Mouse (Mus musculus): ENCODE measurements at regions not wholly inside any gene's neighbourhood (a gene's known extent, or its start where the extent isn't known, plus 50 kb on each side); places are given as distances from the start of the nearest gene placed in this dataset.
"Not testable (repeated sequence)": the region's sequence is repeated elsewhere in the genome, so short reads cannot be mapped to it uniquely, and the experiment has no call there.

DNA sequence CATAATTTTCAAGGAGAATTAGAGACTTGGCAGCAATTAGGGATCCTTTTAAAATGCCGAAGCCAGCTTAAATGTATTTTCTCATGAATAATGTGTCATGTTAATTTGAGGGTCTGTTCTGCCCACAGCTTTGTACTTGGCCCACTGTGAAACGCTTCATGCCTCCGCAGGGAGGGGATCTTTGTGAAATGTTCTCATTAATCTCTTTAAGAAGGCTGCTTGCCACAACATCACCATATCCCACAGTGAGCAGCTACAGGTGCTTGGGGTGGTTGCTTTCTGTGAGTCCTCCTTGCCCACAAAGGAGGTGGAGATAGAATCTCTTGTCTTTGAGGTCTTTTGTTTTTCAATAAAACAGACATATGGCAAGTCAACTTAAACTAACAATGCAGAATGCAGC lies 159.3 kb upstream of the Got2 start:
- 70% methylated on average over 3 of the region's 3 CpGs for WGBS
- no peaks in the 10 kb centered on the region for H3K9me3 ChIP-seq (replicated peaks)
- no peaks in the 10 kb centered on the region for H3K27me3 ChIP-seq (replicated peaks)
- H3K4me1 ChIP-seq (replicated peaks): no peaks in the 10 kb centered on the region
- no peaks in the 10 kb centered on the region for H3K36me3 ChIP-seq
- no peak overlapping the region for H3K4me3 ChIP-seq
- H3K4me2 ChIP-seq: no peak overlapping the region
- no peak overlapping the region for H3K9ac ChIP-seq
- no peak overlapping the region for H3K27ac ChIP-seq (ENCODE audit: poor library complexity, severe bottlenecking)
- ATAC-seq (ENCODE audit: insufficient number of reproducible peaks, low FRiP score): no peak

DNA sequence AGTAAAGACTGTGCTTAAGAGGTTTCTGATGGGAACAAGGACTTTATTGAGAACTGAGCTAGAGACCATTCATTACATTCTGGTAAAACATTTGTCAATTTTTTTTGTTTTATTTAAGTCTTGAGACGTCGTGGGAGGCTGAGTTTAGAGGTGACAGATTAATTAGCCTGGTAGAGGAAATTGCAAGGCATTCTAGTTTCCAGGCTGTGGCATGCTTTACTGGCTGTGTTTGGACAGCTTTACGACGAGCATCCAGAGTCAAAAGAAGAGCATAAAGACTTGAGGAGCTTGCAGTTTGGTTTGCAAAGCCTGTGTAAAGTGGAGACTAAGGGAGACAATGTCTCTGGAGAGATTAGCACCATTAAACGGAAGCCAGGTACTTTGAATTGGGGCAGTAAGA lies 154.0 kb upstream of the Got2 start:
- H3K27ac ChIP-seq (ENCODE audit: poor library complexity, severe bottlenecking): no peak overlapping the region
- no peak for ATAC-seq (ENCODE audit: insufficient number of reproducible peaks, low FRiP score)
- no peak overlapping the region for H3K4me2 ChIP-seq
- H3K36me3 ChIP-seq: no peaks in the 10 kb centered on the region
- 67% methylated on average over 5 of the region's 5 CpGs for WGBS
- no peaks in the 10 kb centered on the region for H3K4me1 ChIP-seq (replicated peaks)
- H3K27me3 ChIP-seq (replicated peaks): no peaks in the 10 kb centered on the region
- H3K4me3 ChIP-seq: no peak overlapping the region
- H3K9ac ChIP-seq: no peak overlapping the region
- H3K9me3 ChIP-seq (replicated peaks): no peaks in the 10 kb centered on the region

DNA sequence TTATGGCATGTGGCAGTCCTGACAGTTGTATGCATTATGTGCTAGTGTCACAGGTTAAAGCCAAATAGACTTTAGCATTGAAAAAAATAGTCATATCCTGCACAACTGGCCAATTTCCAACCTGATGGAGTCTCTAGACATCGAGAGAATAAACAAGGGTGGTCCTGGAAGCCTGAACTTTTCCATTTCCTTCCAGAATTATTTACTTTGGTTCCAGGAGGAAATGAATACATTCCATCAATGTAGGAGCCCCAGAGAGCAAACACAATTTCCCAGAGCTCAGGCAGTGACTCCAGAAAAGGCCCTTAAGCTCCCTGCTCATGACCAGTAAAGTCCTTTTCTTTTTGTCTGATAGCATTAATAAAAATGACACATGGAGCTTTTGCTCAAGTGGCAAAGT lies 151.9 kb upstream of the Got2 start:
- H3K4me1 ChIP-seq (replicated peaks): no peaks in the 10 kb centered on the region
- H3K4me3 ChIP-seq: no peak overlapping the region
- H3K9me3 ChIP-seq (replicated peaks): no peaks in the 10 kb centered on the region
- H3K4me2 ChIP-seq: no peak overlapping the region
- peak overlapping the region; percentile 63; the same call in 1 of the 2 replicates for H3K27ac ChIP-seq (ENCODE audit: poor library complexity, severe bottlenecking)
- no peaks in the 10 kb centered on the region for H3K27me3 ChIP-seq (replicated peaks)
- ATAC-seq (ENCODE audit: insufficient number of reproducible peaks, low FRiP score): no peak; the same call in 1 of the 2 replicates
- 47% methylated on average over 1 of the region's 1 CpGs for WGBS
- H3K36me3 ChIP-seq: no peaks in the 10 kb centered on the region
- no peak overlapping the region for H3K9ac ChIP-seq

DNA sequence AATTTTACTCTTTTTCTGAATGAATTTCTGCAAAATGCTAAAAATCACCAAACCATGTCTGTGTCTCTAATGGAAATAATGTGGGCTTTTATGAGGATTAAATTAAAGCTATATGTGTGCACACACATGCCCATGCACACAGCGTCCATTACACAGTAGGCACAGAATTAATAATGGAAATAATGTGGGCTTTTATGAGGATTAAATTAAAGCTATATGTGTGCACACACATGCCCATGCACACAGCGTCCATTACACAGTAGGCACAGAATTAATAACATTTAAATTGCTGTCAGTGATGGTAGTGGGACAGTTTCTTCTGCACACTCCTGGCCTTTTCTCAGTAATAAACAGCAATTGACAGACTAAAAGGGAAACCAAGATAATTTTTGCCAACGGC lies 130.4 kb upstream of the Got2 start:
- not testable (repeated sequence) for H3K27me3 ChIP-seq (replicated peaks); H3K27ac ChIP-seq (ENCODE audit: poor library complexity, severe bottlenecking); H3K4me2 ChIP-seq; H3K36me3 ChIP-seq; H3K4me3 ChIP-seq; ATAC-seq (ENCODE audit: insufficient number of reproducible peaks, low FRiP score); H3K4me1 ChIP-seq (replicated peaks); H3K9ac ChIP-seq; H3K9me3 ChIP-seq (replicated peaks)
- WGBS: 86% methylated on average over 3 of the region's 3 CpGs

DNA sequence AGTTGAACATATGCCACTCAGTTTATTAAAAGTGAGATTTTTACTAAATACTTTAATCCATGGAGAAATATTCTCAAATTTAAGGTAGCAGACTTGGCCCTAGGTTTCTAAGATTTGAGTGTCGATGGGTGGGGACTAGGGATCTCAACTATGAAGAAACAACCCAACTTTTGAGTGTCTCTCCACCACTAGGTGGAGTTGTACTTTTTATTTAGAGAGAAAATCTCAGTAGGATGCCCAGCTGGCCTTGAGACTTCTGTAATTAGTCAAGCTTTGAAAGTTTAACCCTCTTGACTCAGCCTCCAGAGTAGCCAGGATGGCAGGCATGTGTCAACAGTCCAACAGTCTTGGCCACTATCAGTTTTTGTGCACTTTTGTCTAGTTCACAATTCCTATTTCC lies 123.7 kb upstream of the Got2 start:
- WGBS: 69% methylated on average over 1 of the region's 1 CpGs
- ATAC-seq (ENCODE audit: insufficient number of reproducible peaks, low FRiP score): no peak
- H3K4me3 ChIP-seq: no peak overlapping the region

DNA sequence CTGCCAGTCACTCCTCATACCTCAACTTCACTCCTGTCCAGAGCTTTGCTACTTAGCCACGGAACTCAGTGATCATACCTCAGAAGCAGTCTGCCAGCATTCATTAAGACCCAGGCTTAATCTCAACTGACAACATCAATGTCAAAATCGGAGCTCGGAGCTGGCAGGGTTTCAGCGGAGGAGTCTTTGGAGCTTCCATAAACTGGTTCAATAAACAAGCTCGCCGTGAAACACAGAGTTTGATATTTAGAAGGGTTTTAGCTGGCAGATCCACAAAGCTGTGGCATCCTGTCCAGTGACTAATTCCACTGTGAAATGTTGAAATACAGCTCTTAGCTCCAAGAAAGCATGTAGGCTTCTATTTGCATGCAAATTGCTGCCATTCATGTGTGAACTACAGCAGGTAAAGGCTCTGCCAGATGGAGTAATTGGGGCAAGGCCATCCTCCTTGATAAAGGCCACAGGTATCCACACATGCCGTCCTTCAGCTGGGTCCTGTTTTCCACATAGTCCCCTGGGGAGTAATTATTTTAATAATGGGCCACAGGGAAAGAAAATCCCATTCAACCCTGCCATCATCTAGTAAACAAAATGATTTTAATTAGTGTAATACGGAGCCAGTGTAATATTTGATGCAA lies 103.6 kb upstream of the Got2 start:
- H3K36me3 ChIP-seq: no peaks in the 10 kb centered on the region
- H3K4me3 ChIP-seq: no peak overlapping the region
- no peaks in the 10 kb centered on the region for H3K4me1 ChIP-seq (replicated peaks)
- H3K9ac ChIP-seq: no peak overlapping the region
- ATAC-seq (ENCODE audit: insufficient number of reproducible peaks, low FRiP score): no peak
- no peak overlapping the region for H3K4me2 ChIP-seq
- WGBS: 84% methylated on average over 8 of the region's 8 CpGs
- no peaks in the 10 kb centered on the region; the same call in 1 of the 2 replicates for H3K27me3 ChIP-seq (replicated peaks)
- H3K27ac ChIP-seq (ENCODE audit: poor library complexity, severe bottlenecking): no peak overlapping the region
- H3K9me3 ChIP-seq (replicated peaks): no peaks in the 10 kb centered on the region

More for the DNA sequence above, 123.7 kb upstream of the Got2 start:
- no peak overlapping the region for H3K9ac ChIP-seq
- H3K4me1 ChIP-seq (replicated peaks): no peaks in the 10 kb centered on the region
- H3K9me3 ChIP-seq (replicated peaks): no peaks in the 10 kb centered on the region
- no peaks in the 10 kb centered on the region for H3K36me3 ChIP-seq
- no peaks in the 10 kb centered on the region for H3K27me3 ChIP-seq (replicated peaks)
- H3K4me2 ChIP-seq: no peak overlapping the region
- no peak overlapping the region for H3K27ac ChIP-seq (ENCODE audit: poor library complexity, severe bottlenecking)

DNA sequence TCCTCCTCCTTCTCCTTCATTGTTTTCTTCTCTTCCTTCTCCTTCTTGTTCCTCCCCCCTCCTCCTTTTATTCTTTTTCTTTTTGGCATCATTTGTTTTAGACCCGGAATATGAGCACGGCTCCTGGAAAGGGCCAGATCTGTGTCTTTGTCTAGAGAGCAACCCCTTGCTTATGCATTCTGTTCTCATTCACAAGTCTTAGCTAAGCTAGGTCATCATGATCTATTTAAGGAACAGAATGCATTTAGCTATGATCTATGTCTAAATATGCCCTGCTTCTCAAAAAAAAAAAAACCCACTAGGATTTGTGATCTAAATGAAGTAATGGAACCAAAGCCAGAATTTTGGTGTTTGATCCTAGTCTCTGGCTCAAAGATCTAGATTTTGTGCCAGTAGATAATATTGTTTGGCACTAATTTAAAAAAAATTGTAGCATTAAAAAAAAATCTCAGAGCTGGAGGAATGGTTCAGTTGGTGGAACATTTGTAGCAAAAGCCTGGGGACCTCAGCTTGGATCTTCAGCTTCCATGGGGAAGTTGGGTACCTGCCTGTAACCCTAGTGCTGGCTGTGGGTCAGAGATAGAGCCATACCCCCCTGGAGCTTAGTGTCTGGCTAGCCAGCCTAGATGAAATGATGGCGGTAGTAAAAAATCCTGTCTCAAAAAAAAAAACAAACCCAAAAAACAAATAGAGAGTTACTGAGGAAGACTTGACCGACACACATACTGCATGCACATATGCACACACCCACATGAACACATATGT lies 100.5 kb upstream of the Got2 start:
- Histone ChIP-seq H3K27ac (ENCODE audit: poor library complexity, severe bottlenecking) (no peak overlapping the region), H3K9ac (no peak overlapping the region), H3K36me3 (no peaks in the 10 kb centered on the region), H3K4me3 (no peak overlapping the region), H3K4me1 (replicated peaks) (no peaks in the 10 kb centered on the region), H3K9me3 (replicated peaks) (no peaks in the 10 kb centered on the region), H3K27me3 (replicated peaks) (no peaks in the 10 kb centered on the region; the same call in 1 of the 2 replicates), H3K4me2 (no peak overlapping the region)
- WGBS: 89% methylated on average over 4 of the region's 4 CpGs
- ATAC-seq (ENCODE audit: insufficient number of reproducible peaks, low FRiP score): no peak

DNA sequence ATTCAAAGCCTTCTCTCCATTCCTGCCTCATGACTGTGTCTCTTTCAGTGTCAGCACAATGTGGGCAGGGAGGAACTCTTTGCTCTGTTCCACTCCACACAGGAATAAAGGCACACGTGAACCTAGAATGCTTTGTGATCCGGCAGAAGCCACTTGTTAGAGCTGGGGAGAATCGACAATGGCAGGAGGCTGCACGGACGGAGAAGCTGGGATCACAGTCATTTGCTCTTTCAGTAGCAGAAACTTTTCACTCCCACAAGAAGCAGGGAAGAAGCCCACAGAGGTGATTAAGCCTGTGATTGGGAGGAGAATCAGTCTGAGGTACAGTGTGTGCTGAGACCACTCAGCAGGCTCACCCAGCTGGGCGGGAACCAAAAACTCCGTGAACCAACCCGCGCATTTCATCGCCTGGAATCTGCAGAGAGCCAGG lies 98.7 kb upstream of the Got2 start:
- Histone ChIP-seq H3K4me3 (0 out of 2 replicates have a peak overlapping the region, but pooled peaks have one; percentile 1), H3K27me3 (replicated peaks) (no peaks in the 10 kb centered on the region; the same call in 1 of the 2 replicates), H3K9me3 (replicated peaks) (no peaks in the 10 kb centered on the region), H3K9ac (no peak overlapping the region), H3K4me2 (peak overlapping the region; percentile 45), H3K36me3 (no peaks in the 10 kb centered on the region), H3K27ac (ENCODE audit: poor library complexity, severe bottlenecking) (no peak overlapping the region), H3K4me1 (replicated peaks) (no peaks in the 10 kb centered on the region)
- WGBS: 30% methylated on average over 10 of the region's 10 CpGs
- no peak for ATAC-seq (ENCODE audit: insufficient number of reproducible peaks, low FRiP score)

DNA sequence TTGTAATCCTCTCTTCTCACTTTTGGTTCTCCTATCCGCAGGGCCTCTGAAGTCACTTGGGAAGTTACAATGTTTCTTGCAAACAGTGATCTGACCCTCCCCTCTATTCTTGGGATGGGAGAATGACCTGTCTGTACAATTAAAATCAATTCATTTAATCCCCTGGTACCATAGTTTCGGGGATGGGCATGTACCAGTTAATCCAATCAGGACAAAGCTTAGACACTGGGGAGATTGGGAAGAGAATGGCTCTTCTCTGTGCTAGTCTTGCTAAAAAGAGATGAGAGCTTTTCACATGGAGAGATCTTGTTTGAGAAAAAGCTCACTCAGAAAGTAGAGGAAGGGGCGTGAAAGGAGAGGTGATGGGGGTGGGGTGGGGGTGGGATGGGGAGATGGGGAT lies 98.1 kb upstream of the Got2 start:
- H3K36me3 ChIP-seq: no peaks in the 10 kb centered on the region
- H3K4me3 ChIP-seq: no peak overlapping the region
- H3K27me3 ChIP-seq (replicated peaks): no peaks in the 10 kb centered on the region; the same call in 1 of the 2 replicates
- no peaks in the 10 kb centered on the region for H3K4me1 ChIP-seq (replicated peaks)
- ATAC-seq (ENCODE audit: insufficient number of reproducible peaks, low FRiP score): no peak
- WGBS: 68% methylated on average over 3 of the region's 3 CpGs
- H3K9ac ChIP-seq: no peak overlapping the region
- H3K27ac ChIP-seq (ENCODE audit: poor library complexity, severe bottlenecking): no peak overlapping the region
- no peak overlapping the region for H3K4me2 ChIP-seq
- H3K9me3 ChIP-seq (replicated peaks): no peaks in the 10 kb centered on the region

DNA sequence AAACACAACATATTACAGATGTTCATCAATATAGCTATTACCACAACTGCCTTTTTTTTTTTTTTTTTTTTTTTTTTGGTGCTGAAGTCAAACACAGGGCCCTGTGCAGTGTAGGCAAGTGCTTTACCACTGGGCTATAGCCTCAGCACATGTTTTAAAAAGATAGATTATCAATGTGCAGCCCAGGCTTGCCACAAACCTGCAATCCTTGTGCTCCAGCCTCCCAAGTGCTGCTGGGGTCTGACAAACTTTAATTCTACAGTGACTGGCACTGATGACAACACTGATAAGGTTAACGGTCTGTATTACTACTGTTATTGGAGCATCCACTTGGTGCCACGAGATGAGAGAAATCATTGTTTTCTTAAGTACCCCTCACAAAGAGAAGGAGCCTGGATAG lies 95.3 kb upstream of the Got2 start:
- Histone ChIP-seq H3K27me3 (replicated peaks) (no peaks in the 10 kb centered on the region; the same call in 1 of the 2 replicates), H3K9ac (no peak overlapping the region), H3K4me1 (replicated peaks) (no peaks in the 10 kb centered on the region), H3K4me2 (no peak overlapping the region), H3K27ac (ENCODE audit: poor library complexity, severe bottlenecking) (no peak overlapping the region), H3K36me3 (no peaks in the 10 kb centered on the region), H3K9me3 (replicated peaks) (no peaks in the 10 kb centered on the region), H3K4me3 (no peak overlapping the region)
- no peak for ATAC-seq (ENCODE audit: insufficient number of reproducible peaks, low FRiP score)
- 50% methylated on average over 2 of the region's 2 CpGs for WGBS

DNA sequence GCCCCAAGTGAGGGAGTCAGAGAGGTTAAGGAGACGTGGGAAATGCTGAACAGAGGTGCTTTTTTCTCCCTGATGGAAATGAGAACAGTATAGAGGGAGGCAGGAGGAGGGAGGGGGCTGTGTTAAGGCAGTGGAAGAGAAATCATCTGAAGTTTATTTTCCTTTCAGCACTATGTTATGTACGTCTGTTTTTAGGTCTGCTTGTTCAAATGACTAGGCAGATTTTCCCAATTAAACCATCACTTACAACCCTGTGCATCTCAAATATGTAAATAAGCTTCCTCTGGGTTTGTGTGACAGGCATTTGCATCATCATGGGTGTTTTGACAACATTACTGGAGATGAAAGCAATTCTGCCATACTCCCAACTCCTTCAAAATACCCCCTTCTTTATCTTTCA lies 92.1 kb upstream of the Got2 start:
- H3K4me2 ChIP-seq: no peak overlapping the region
- no peaks in the 10 kb centered on the region for H3K9me3 ChIP-seq (replicated peaks)
- no peaks in the 10 kb centered on the region for H3K4me1 ChIP-seq (replicated peaks)
- 40% methylated on average over 2 of the region's 2 CpGs for WGBS
- no peaks in the 10 kb centered on the region for H3K27me3 ChIP-seq (replicated peaks)
- H3K9ac ChIP-seq: no peak overlapping the region
- no peaks in the 10 kb centered on the region for H3K36me3 ChIP-seq
- no peak for ATAC-seq (ENCODE audit: insufficient number of reproducible peaks, low FRiP score)
- no peak overlapping the region for H3K27ac ChIP-seq (ENCODE audit: poor library complexity, severe bottlenecking)
- no peak overlapping the region for H3K4me3 ChIP-seq
